Mouse (Mus musculus) thymus, adult 2 months (tissue): ENCODE results near the gene C1rl.

Experiments
- CTCF ChIP-seq: fragments of 200-500 bp; IDR thresholded peaks from 2 replicates; pipeline ENCODE4 v1.5.1; 2012; ENCODE audit warnings: mild to moderate bottlenecking, control low read depth, low read length, moderate library complexity, borderline replicate concordance; ENCODE audit not compliant: control insufficient read depth, poor library complexity, insufficient read depth; ENCODE audit errors: extremely low read depth
- POLR2A ChIP-seq: fragments of 200-500 bp; IDR thresholded peaks from 2 replicates; pipeline ENCODE4 v1.6.1; 2012; ENCODE audit warnings: mild to moderate bottlenecking, low read length, control low read depth, moderate library complexity; ENCODE audit not compliant: control insufficient read depth, poor library complexity, insufficient read depth; ENCODE audit errors: extremely low read depth

DNA sequence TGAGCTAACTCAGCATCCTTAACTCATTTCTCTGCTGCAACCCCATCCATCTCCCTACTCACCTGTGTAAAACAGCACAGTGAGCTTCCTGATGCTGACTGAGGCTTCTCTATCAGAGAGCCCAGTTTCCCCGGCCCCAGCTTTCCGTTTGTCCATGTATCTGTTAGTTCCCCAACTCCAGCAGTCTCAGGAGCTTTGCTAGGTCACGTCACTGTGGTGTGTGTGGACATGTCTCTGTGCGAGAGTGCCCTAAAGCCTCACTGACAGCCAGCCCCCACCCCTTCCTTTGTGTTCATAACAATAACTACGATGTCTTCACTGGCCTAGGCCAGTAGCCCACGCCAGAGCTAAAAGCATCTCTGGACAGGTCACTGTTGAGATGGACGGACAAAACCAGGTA, 16.7 kb upstream of the C1rl start:
- no peak for TF ChIP-seq CTCF
- TF ChIP-seq POLR2A = no peak
